Mouse (Mus musculus): ENCODE results near the gene Cmip.
A peak's percentile ranks its signal among the peaks of the same experiment; 100 is the strongest.

The Cmip gene

GRCm38 (mm10) chr8:117374087-117374486 lies 117.2 kb downstream of the Cmip start:
- no peak for DNase-seq (ENCODE audit: low spot score in 2 of 2)

GRCm38 (mm10) chr8:117376997-117377396 lies 120.1 kb downstream of the Cmip start:
- DNase-seq (ENCODE audit: low spot score in 2 of 2), result no peak

GRCm38 (mm10) chr8:117378625-117379024 lies 121.8 kb downstream of the Cmip start:
- DNase-seq (ENCODE audit: low spot score in 2 of 2), result no peak

- DNase-seq (ENCODE audit: low spot score in 2 of 2), result peak in 1 of 2 experiments; percentile 58
Measured at GRCm38 (mm10) chr8:117379131-117379530, 122.3 kb downstream of the Cmip start.

GRCm38 (mm10) chr8:117380796-117381195 lies 123.9 kb downstream of the Cmip start:
- no peak for DNase-seq (ENCODE audit: low spot score in 2 of 2)

GRCm38 (mm10) chr8:117386142-117386541 lies 129.3 kb downstream of the Cmip start:
- DNase-seq (ENCODE audit: low spot score in 2 of 2), result peak in 1 of 2 experiments; percentile 67

GRCm38 (mm10) chr8:117387642-117388041 lies 130.8 kb downstream of the Cmip start:
- no peak for DNase-seq (ENCODE audit: low spot score in 2 of 2)

GRCm38 (mm10) chr8:117388370-117388769 lies 131.5 kb downstream of the Cmip start:
- DNase-seq (ENCODE audit: low spot score in 2 of 2), result no peak

GRCm38 (mm10) chr8:117393853-117394252 lies 137.0 kb downstream of the Cmip start:
- no peak for DNase-seq (ENCODE audit: low spot score in 2 of 2)

- DNase-seq (ENCODE audit: low spot score in 2 of 2), result no peak
Measured at GRCm38 (mm10) chr8:117395055-117395454, 138.2 kb downstream of the Cmip start.

- DNase-seq (ENCODE audit: low spot score in 2 of 2), result no peak
Measured at GRCm38 (mm10) chr8:117396884-117397283, 140.0 kb downstream of the Cmip start.

- DNase-seq (ENCODE audit: low spot score in 2 of 2), result no peak
Measured at GRCm38 (mm10) chr8:117397751-117398150, 140.9 kb downstream of the Cmip start.

- no peak for DNase-seq (ENCODE audit: low spot score in 2 of 2)
Measured at GRCm38 (mm10) chr8:117399229-117399628, 142.4 kb downstream of the Cmip start.

- no peak for DNase-seq (ENCODE audit: low spot score in 2 of 2)
Measured at GRCm38 (mm10) chr8:117400820-117401219, 144.0 kb downstream of the Cmip start.

- no peak for DNase-seq (ENCODE audit: low spot score in 2 of 2)
Measured at GRCm38 (mm10) chr8:117401880-117402279, 145.0 kb downstream of the Cmip start.

- no peak for DNase-seq (ENCODE audit: low spot score in 2 of 2)
Measured at GRCm38 (mm10) chr8:117402911-117403704, 146.2 kb downstream of the Cmip start.

- DNase-seq (ENCODE audit: low spot score in 2 of 2), result no peak
Measured at GRCm38 (mm10) chr8:117403705-117404476, 147.0 kb downstream of the Cmip start.

- no peak for DNase-seq (ENCODE audit: low spot score in 2 of 2)
Measured at GRCm38 (mm10) chr8:117406081-117406480, 149.2 kb downstream of the Cmip start.

GRCm38 (mm10) chr8:117408634-117409033 lies 151.8 kb downstream of the Cmip start:
- no peak for DNase-seq (ENCODE audit: low spot score in 2 of 2)

GRCm38 (mm10) chr8:117409056-117409455 lies 152.2 kb downstream of the Cmip start:
- DNase-seq (ENCODE audit: low spot score in 2 of 2), result no peak

GRCm38 (mm10) chr8:117410391-117410790 lies 153.5 kb downstream of the Cmip start:
- DNase-seq (ENCODE audit: low spot score in 2 of 2), result no peak

- DNase-seq (ENCODE audit: low spot score in 2 of 2), result no peak
Measured at GRCm38 (mm10) chr8:117410901-117411300, 154.0 kb downstream of the Cmip start.

- DNase-seq (ENCODE audit: low spot score in 2 of 2), result no peak
Measured at GRCm38 (mm10) chr8:117412232-117412631, 155.4 kb downstream of the Cmip start.
